Mouse (Mus musculus) kidney, embryonic 14.5 days (tissue): ENCODE measurements around the gene Oxnad1. TPM values are rescaled to one million over a fixed set of nuclear protein-coding genes. Genes with fewer than 3 reads are reported as not detected.
"Not testable (repeated sequence)": the region's sequence is repeated elsewhere in the genome, so short reads cannot be mapped to it uniquely, and the experiment has no call there.

Source experiments
- ATAC-seq: fragments of 200-750 bp; cut with Nextera tagmentation; 2 replicates; pipeline ENCODE4 v1.8.0; 2017; ENCODE audit warnings: moderate number of reproducible peaks, mild to moderate bottlenecking, moderate TSS enrichment, moderate library complexity; ENCODE audit not compliant: low FRiP score, low TSS enrichment
- H3K27ac ChIP-seq: fragments of 300-500 bp; sonication (generic); 2 replicates; pipeline ENCODE4 v1.5.1; 2014; ENCODE audit warnings: low read depth, mild to moderate bottlenecking, low read length, moderate library complexity, mixed read lengths
- H3K27me3 ChIP-seq: fragments of 300-500 bp; sonication (generic); 2 replicates; pipeline ENCODE4 v1.6.1; 2014; ENCODE audit warnings: mild to moderate bottlenecking, low read length; ENCODE audit not compliant: control insufficient read depth, insufficient read depth
- H3K36me3 ChIP-seq: fragments of 300-500 bp; sonication (generic); 2 replicates; pipeline ENCODE4 v1.6.1; 2014; ENCODE audit warnings: low read length, mixed read lengths; ENCODE audit not compliant: control insufficient read depth, insufficient read depth
- H3K4me1 ChIP-seq: fragments of 300-500 bp; sonication (generic); 2 replicates; pipeline ENCODE4 v1.6.1; 2014; ENCODE audit warnings: low read length, mixed read lengths; ENCODE audit not compliant: control insufficient read depth, insufficient read depth
- H3K4me2 ChIP-seq: fragments of 300-500 bp; sonication (generic); replicated peaks from 2 replicates; pipeline ENCODE4 v1.6.1; 2014; ENCODE audit warnings: low read depth, mild to moderate bottlenecking, low read length
- H3K4me3 ChIP-seq: fragments of 300-500 bp; sonication (generic); 2 replicates; pipeline ENCODE4 v1.5.1; 2014; ENCODE audit warnings: mild to moderate bottlenecking, low read length
- H3K9ac ChIP-seq: fragments of 300-500 bp; sonication (generic); 2 replicates; pipeline ENCODE4 v1.6.1; 2014; ENCODE audit warnings: low read depth, mild to moderate bottlenecking, low read length, moderate library complexity
- H3K9me3 ChIP-seq: fragments of 300-500 bp; sonication (generic); 2 replicates; pipeline ENCODE4 v1.6.1; 2016; ENCODE audit warnings: low read length; ENCODE audit not compliant: control insufficient read depth
- WGBS: fragments of 180-500 bp; shearing (Covaris S2); extraction: QIAGEN DNeasy Blood & Tissue Kit; methylation state at CpG from one replicate; pipeline ENCODE4 v1.1.7; 2014; 5-methylcytosine and 5-hydroxymethylcytosine counted together
- polyA plus RNA-seq: library from polyadenylated mRNA; unstranded; fragments of >200 nt; fragmentation: Nextera tagmentation; extraction: Ambion mirVana; gene quantifications from 2 replicates; pipeline ENCODE4 v1.2.1, GENCODE M21; 2014

The Oxnad1 gene
- polyA plus RNA-seq, 1 experiment from 2014 or later = 33.6 TPM

- Histone ChIP-seq H3K27me3 (no peaks in the 10 kb centered on the region), H3K9ac (no peak overlapping the region), H3K9me3 (no peaks in the 10 kb centered on the region), H3K4me2 (no peak overlapping the region), H3K27ac (no peak overlapping the region), H3K4me1 (peaks cover 9% of the 10 kb centered on the region; the same call in 1 of the 2 replicates), H3K36me3 (no peaks in the 10 kb centered on the region), H3K4me3 (no peak overlapping the region)
- peak; percentile 16; the same call in 1 of the 2 replicates for ATAC-seq
- 51% methylated on average over 2 of the region's 2 CpGs for WGBS
Measured at GRCm38 (mm10) chr14:32121920-32122315, 36.7 kb downstream of the Oxnad1 start.

GRCm38 (mm10) chr14:32124261-32124660, 39.1 kb downstream of the Oxnad1 start:
- Histone ChIP-seq H3K4me1 (peaks cover 9% of the 10 kb centered on the region; the same call in 1 of the 2 replicates), H3K9me3 (no peaks in the 10 kb centered on the region), H3K4me3 (no peak overlapping the region), H3K36me3 (no peaks in the 10 kb centered on the region), H3K4me2 (no peak overlapping the region), H3K27me3 (no peaks in the 10 kb centered on the region), H3K9ac (no peak overlapping the region), H3K27ac (no peak overlapping the region)
- no peak for ATAC-seq
- WGBS = 78% methylated on average over 3 of the region's 3 CpGs

GRCm38 (mm10) chr14:32125256-32125655, 40.1 kb downstream of the Oxnad1 start:
- WGBS = 87% methylated on average over 5 of the region's 5 CpGs
- H3K9ac ChIP-seq = not testable (repeated sequence)

GRCm38 (mm10) chr14:32128409-32128808, 43.2 kb downstream of the Oxnad1 start:
- Histone ChIP-seq H3K27ac (no peak overlapping the region), H3K4me2 (no peak overlapping the region), H3K9ac (no peak overlapping the region), H3K36me3 (no peaks in the 10 kb centered on the region), H3K27me3 (no peaks in the 10 kb centered on the region), H3K4me3 (no peak overlapping the region), H3K9me3 (no peaks in the 10 kb centered on the region), H3K4me1 (no peaks in the 10 kb centered on the region)
- no peak for ATAC-seq
- 77% methylated on average over 5 of the region's 5 CpGs for whole genome bisulfite sequencing

More at GRCm38 (mm10) chr14:32125256-32125655, 40.1 kb downstream of the Oxnad1 start:
- H3K36me3 ChIP-seq, H3K27me3 ChIP-seq, H3K4me1 ChIP-seq, H3K27ac ChIP-seq, H3K4me3 ChIP-seq, ATAC-seq, H3K4me2 ChIP-seq, H3K9me3 ChIP-seq: not testable (repeated sequence)

GRCm38 (mm10) chr14:32131836-32132235, 46.7 kb downstream of the Oxnad1 start:
- WGBS = 83% methylated on average over 4 of the region's 4 CpGs
- Histone ChIP-seq H3K4me3 (no peak overlapping the region), H3K9ac (no peak overlapping the region), H3K4me2 (no peak overlapping the region), H3K4me1 (no peaks in the 10 kb centered on the region), H3K27me3 (no peaks in the 10 kb centered on the region), H3K36me3 (no peaks in the 10 kb centered on the region), H3K27ac (no peak overlapping the region), H3K9me3 (no peaks in the 10 kb centered on the region)
- ATAC-seq = no peak

GRCm38 (mm10) chr14:32134293-32134692, 49.1 kb downstream of the Oxnad1 start:
- H3K9me3 ChIP-seq = no peaks in the 10 kb centered on the region
- ATAC-seq = no peak
- H3K4me3 ChIP-seq = no peak overlapping the region
- WGBS = 86% methylated on average over 2 of the region's 2 CpGs
- no peaks in the 10 kb centered on the region for H3K4me1 ChIP-seq
- no peak overlapping the region for H3K4me2 ChIP-seq
- H3K27ac ChIP-seq = no peak overlapping the region
- no peaks in the 10 kb centered on the region for H3K27me3 ChIP-seq
- no peaks in the 10 kb centered on the region for H3K36me3 ChIP-seq
- no peak overlapping the region for H3K9ac ChIP-seq

- 60% methylated on average over 3 of the region's 3 CpGs for WGBS
- H3K4me2 ChIP-seq, H3K27ac ChIP-seq, H3K4me3 ChIP-seq, H3K4me1 ChIP-seq, H3K27me3 ChIP-seq, H3K36me3 ChIP-seq, H3K9ac ChIP-seq, ATAC-seq, H3K9me3 ChIP-seq: not testable (repeated sequence)
Measured at GRCm38 (mm10) chr14:32136467-32136866, 51.3 kb downstream of the Oxnad1 start.

GRCm38 (mm10) chr14:32140359-32140965, 55.3 kb downstream of the Oxnad1 start:
- ATAC-seq = no peak
- 80% methylated on average over 5 of the region's 5 CpGs for WGBS

GRCm38 (mm10) chr14:32141723-32142122, 56.5 kb downstream of the Oxnad1 start, which contains the start of gene Msmb:
Gene Msmb, plus strand, starts transcription at chr14:32142023.
- 90% methylated on average over 5 of the region's 5 CpGs for WGBS
- H3K9me3 ChIP-seq = no peaks in the 10 kb centered on the region
- H3K27ac ChIP-seq = no peak within 1 kb of the TSS
- no peaks in the 10 kb centered on the region for H3K4me1 ChIP-seq
- no peak within 1 kb of the TSS for H3K9ac ChIP-seq
- no peaks in the 10 kb centered on the region for H3K27me3 ChIP-seq
- no peak within 1 kb of the TSS for H3K4me2 ChIP-seq
- no peaks in the 10 kb centered on the region for H3K36me3 ChIP-seq
- ATAC-seq = no peak
- no peak within 1 kb of the TSS for H3K4me3 ChIP-seq

More at GRCm38 (mm10) chr14:32140359-32140965, 55.3 kb downstream of the Oxnad1 start:
- Histone ChIP-seq H3K4me3 (no peak overlapping the region), H3K9me3 (no peaks in the 10 kb centered on the region), H3K27me3 (no peaks in the 10 kb centered on the region), H3K36me3 (no peaks in the 10 kb centered on the region), H3K27ac (no peak overlapping the region), H3K4me1 (no peaks in the 10 kb centered on the region), H3K9ac (no peak overlapping the region), H3K4me2 (no peak overlapping the region)
